Mouse (Mus musculus): ENCODE results near the gene Cltc.

GRCm38 (mm10) chr11:86714606-86715005, 42.8 kb downstream of the Cltc start:
- TF ChIP-seq CTCF (IDR thresholded peaks at IDR 0.05; ENCODE audit: control insufficient read depth, insufficient read depth, low read length) (no peak), POLR2A (IDR thresholded peaks at IDR 0.05; ENCODE audit: borderline replicate concordance, control insufficient read depth, low read depth, low read length) (no peak)
